Mouse (Mus musculus) embryonic facial prominence, embryonic 13.5 days (tissue): ENCODE measurements at regions not wholly inside any gene's neighbourhood (a gene's known extent, or its start where the extent isn't known, plus 50 kb on each side); places are given as distances from the start of the nearest gene placed in this dataset.

ENCODE experiments used
- ATAC-seq: fragments of 200-750 bp; cut with Nextera tagmentation; 2 replicates; pipeline ENCODE4 v1.8.0; 2017; ENCODE audit warnings: low read depth; ENCODE audit not compliant: insufficient number of reproducible peaks, insufficient read depth, low FRiP score, low TSS enrichment
- H3K27ac ChIP-seq: fragments of 300-500 bp; sonication (generic); 2 replicates; pipeline ENCODE4 v1.5.1; 2015; ENCODE audit warnings: moderate library complexity, mild to moderate bottlenecking, inconsistent platforms
- H3K27me3 ChIP-seq: fragments of 300-500 bp; sonication (generic); 2 replicates; pipeline ENCODE4 v1.6.1; 2015; ENCODE audit warnings: mild to moderate bottlenecking, inconsistent platforms
- H3K36me3 ChIP-seq: fragments of 300-500 bp; sonication (generic); 2 replicates; pipeline ENCODE4 v1.6.1; 2015; ENCODE audit warnings: mild to moderate bottlenecking, inconsistent platforms
- H3K4me1 ChIP-seq: fragments of 300-500 bp; sonication (generic); 2 replicates; pipeline ENCODE4 v1.6.1; 2015; ENCODE audit warnings: inconsistent platforms
- H3K4me2 ChIP-seq: fragments of 300-500 bp; sonication (generic); 2 replicates; pipeline ENCODE4 v1.6.1; 2015; ENCODE audit warnings: moderate library complexity, mild to moderate bottlenecking, inconsistent platforms
- H3K4me3 ChIP-seq: fragments of 300-500 bp; sonication (generic); 2 replicates; pipeline ENCODE4 v1.5.1; 2015; ENCODE audit warnings: mild to moderate bottlenecking, inconsistent platforms
- H3K9ac ChIP-seq: fragments of 300-500 bp; sonication (generic); 2 replicates; pipeline ENCODE4 v1.6.1; 2015; ENCODE audit warnings: mild to moderate bottlenecking, inconsistent platforms
- H3K9me3 ChIP-seq: fragments of 300-500 bp; sonication (generic); 2 replicates; pipeline ENCODE4 v1.6.1; 2016; ENCODE audit warnings: inconsistent platforms
- WGBS: fragments of 180-500 bp; shearing (Covaris S2); methylation state at CpG from one replicate; pipeline ENCODE4 v1.1.7; 2015; ENCODE audit warnings: mixed read lengths; 5-methylcytosine and 5-hydroxymethylcytosine counted together

DNA sequence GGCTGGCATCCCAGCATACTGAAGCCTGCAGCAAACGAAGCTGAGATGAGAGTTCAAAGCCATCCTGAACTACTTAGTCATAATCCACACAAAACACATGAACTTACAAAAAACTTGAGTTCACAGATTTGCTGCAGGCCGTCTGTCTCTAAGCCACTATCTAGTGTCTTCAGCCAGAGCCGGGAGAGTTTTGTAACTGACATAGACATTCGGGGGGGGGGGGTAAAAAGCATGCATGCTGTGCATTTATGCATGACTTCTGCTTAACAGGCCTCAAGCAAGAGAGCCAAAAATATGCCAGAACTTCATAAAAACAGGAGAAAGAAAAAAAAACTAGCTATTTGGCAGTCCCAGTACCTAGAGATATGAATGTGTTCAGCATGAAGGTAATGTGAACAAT is 120.2 kb upstream of the Plcz1 start:
- Histone ChIP-seq H3K27ac (peak overlapping the region; percentile 36; the same call in 1 of the 2 replicates), H3K4me3 (no peak overlapping the region), H3K9ac (no peak overlapping the region), H3K4me1 (peaks cover 12% of the 10 kb centered on the region), H3K4me2 (no peak overlapping the region), H3K36me3 (no peaks in the 10 kb centered on the region), H3K27me3 (no peaks in the 10 kb centered on the region), H3K9me3 (peaks cover 4% of the 10 kb centered on the region; the same call in 1 of the 2 replicates)
- 36% methylated on average over 4 of the region's 4 CpGs for WGBS
- no peak for ATAC-seq

DNA sequence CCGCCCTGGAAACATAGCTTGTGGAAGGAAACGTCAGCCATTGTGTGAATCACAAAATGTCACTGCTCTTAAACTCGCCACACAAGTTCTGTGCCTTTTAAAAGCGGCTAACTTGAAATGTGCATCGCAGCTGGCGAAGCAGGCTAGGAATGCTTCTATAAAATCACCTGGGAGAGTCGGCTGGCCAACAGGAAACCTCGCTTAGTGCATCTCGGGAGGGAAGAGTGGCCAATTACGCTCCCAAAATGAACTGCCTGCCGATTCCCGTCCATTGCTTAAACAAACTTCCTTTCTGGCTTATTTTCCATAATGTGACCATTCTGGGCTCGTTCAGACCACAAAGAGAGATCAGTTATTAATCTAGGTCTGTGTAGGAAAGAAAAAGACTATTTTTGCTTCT is 119.7 kb upstream of the Plcz1 start:
- Histone ChIP-seq H3K4me1 (peaks cover 14% of the 10 kb centered on the region), H3K27ac (peak overlapping the region; percentile 36; the same call in 1 of the 2 replicates), H3K36me3 (no peaks in the 10 kb centered on the region), H3K9ac (no peak overlapping the region), H3K27me3 (no peaks in the 10 kb centered on the region), H3K4me3 (no peak overlapping the region), H3K9me3 (peaks cover 2% of the 10 kb centered on the region; the same call in 1 of the 2 replicates), H3K4me2 (peak overlapping the region; percentile 7; the same call in 1 of the 2 replicates)
- 62% methylated on average over 13 of the region's 13 CpGs for WGBS
- no peak for ATAC-seq

- WGBS = 84% methylated on average over 13 of the region's 13 CpGs
- peaks cover 17% of the 10 kb centered on the region for H3K4me1 ChIP-seq
- ATAC-seq = no peak
- H3K9ac ChIP-seq = no peak overlapping the region
- H3K9me3 ChIP-seq = no peaks in the 10 kb centered on the region
- no peaks in the 10 kb centered on the region for H3K36me3 ChIP-seq
- H3K27me3 ChIP-seq = no peaks in the 10 kb centered on the region
- no peak overlapping the region for H3K27ac ChIP-seq
- H3K4me2 ChIP-seq = no peak overlapping the region
- H3K4me3 ChIP-seq = no peak overlapping the region
These were observed 117.7 kb upstream of the Plcz1 start for GRCm38 (mm10) chr6:140158986-140159385.

DNA sequence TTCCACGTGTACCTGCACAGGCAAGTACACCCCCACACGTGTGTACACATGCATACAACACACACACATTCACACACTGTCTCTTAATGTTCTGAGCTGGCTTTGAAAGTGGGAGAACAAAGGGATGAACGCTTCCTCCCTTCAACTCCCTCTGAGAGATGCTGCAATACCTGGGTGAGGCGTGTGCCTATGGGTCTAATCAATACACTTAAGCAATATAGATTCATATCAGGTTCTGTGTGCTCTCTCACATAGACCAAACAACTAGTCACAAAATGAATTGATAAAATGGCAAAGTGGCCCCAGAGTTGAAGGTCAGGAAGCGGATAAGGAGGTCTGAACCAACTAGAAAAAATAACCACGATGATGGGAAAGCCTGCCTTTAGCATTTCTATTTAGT is 116.1 kb upstream of the Plcz1 start:
- Histone ChIP-seq H3K36me3 (no peaks in the 10 kb centered on the region), H3K9ac (no peak overlapping the region), H3K27ac (no peak overlapping the region), H3K27me3 (no peaks in the 10 kb centered on the region), H3K4me2 (no peak overlapping the region), H3K9me3 (no peaks in the 10 kb centered on the region), H3K4me3 (no peak overlapping the region), H3K4me1 (peaks cover 22% of the 10 kb centered on the region)
- 85% methylated on average over 6 of the region's 6 CpGs for WGBS
- ATAC-seq = no peak

- Histone ChIP-seq H3K4me2 (no peak overlapping the region), H3K36me3 (no peaks in the 10 kb centered on the region), H3K9me3 (no peaks in the 10 kb centered on the region), H3K4me3 (no peak overlapping the region), H3K27me3 (no peaks in the 10 kb centered on the region), H3K27ac (no peak overlapping the region), H3K4me1 (peaks cover 23% of the 10 kb centered on the region), H3K9ac (no peak overlapping the region)
- no peak for ATAC-seq
- 59% methylated on average over 10 of the region's 10 CpGs for WGBS
These were observed 111.3 kb upstream of the Plcz1 start for GRCm38 (mm10) chr6:140152418-140153176.

DNA sequence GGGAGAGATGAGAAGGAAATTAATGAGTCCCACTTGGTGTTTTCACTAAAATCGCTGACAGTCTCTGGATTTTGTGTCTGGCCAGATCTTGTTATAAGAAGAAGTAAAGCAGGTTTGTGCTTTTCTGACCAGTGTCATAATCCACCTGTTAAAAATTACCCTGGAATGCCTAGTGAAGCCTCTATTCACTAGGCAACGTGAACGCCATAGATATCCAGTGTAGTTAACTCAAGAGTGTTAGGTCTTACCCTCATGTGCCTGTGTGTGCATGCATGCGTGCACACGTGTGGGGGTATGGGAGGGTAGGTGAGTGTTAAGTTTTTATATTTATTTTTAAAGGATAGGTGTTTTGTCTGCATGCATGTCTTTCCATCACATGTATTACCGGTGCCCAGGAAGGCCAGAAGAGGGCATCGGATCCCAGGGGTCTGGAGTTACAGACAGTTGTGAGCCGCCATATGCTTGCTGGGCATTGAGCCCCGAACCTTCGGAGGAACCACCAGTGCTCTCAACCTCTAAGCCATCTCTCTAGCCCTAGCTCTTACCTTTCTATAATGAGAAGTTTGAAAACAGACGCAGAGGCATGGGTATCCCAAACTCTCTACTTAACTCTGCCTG is 107.5 kb upstream of the Plcz1 start:
- H3K27me3 ChIP-seq = no peaks in the 10 kb centered on the region
- 76% methylated on average over 11 of the region's 11 CpGs for WGBS
- H3K27ac ChIP-seq = no peak overlapping the region

DNA sequence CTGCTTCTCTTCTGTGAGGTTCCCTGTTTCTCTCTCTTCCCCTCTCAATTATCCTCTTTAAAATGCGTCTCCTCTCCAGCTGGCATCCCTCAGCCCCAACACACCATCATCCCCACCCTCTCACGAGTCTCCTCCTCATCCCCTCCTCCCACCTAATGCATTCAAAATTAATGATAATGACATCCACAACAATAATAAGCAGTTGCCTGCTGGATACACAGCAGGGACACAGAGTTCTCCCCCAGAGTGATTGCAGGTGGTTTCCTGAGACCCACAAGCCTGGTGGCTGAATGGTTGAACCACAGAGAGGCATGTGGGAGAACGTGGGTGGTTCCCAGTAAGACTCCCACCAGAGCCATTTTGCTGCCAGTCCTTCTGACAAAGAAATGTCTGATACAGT is 106.9 kb upstream of the Plcz1 start:
- Histone ChIP-seq H3K4me2 (no peak overlapping the region), H3K4me3 (no peak overlapping the region), H3K9ac (no peak overlapping the region), H3K36me3 (no peaks in the 10 kb centered on the region), H3K27me3 (no peaks in the 10 kb centered on the region), H3K4me1 (peaks cover 23% of the 10 kb centered on the region), H3K9me3 (no peaks in the 10 kb centered on the region), H3K27ac (no peak overlapping the region)
- ATAC-seq = no peak
- WGBS = 32% methylated on average over 3 of the region's 3 CpGs

More for the DNA sequence above, 107.5 kb upstream of the Plcz1 start:
- H3K9ac ChIP-seq = no peak overlapping the region
- no peak overlapping the region for H3K4me3 ChIP-seq
- H3K9me3 ChIP-seq = no peaks in the 10 kb centered on the region
- H3K36me3 ChIP-seq = no peaks in the 10 kb centered on the region
- ATAC-seq = no peak
- peaks cover 23% of the 10 kb centered on the region for H3K4me1 ChIP-seq
- no peak overlapping the region for H3K4me2 ChIP-seq

- Histone ChIP-seq H3K27me3 (no peaks in the 10 kb centered on the region), H3K36me3 (no peaks in the 10 kb centered on the region), H3K4me2 (no peak overlapping the region), H3K27ac (0 out of 2 replicates have a peak overlapping the region, but pooled peaks have one; percentile 7), H3K9me3 (no peaks in the 10 kb centered on the region), H3K4me3 (no peak overlapping the region), H3K4me1 (peaks cover 21% of the 10 kb centered on the region), H3K9ac (no peak overlapping the region)
- WGBS = 33% methylated on average over 6 of the region's 6 CpGs
- ATAC-seq = no peak
These were observed 106.5 kb upstream of the Plcz1 start for GRCm38 (mm10) chr6:140147711-140148110.

GRCm38 (mm10) chr6:140133734-140134133 is 92.5 kb upstream of the Plcz1 start:
- Histone ChIP-seq H3K36me3 (no peaks in the 10 kb centered on the region), H3K4me2 (no peak overlapping the region), H3K27me3 (no peaks in the 10 kb centered on the region), H3K4me3 (no peak overlapping the region), H3K9ac (no peak overlapping the region), H3K4me1 (no peaks in the 10 kb centered on the region), H3K9me3 (no peaks in the 10 kb centered on the region), H3K27ac (no peak overlapping the region)
- ATAC-seq = no peak
- WGBS = 77% methylated on average over 8 of the region's 8 CpGs

- no peak overlapping the region for H3K9ac ChIP-seq
- H3K27ac ChIP-seq = no peak overlapping the region
- no peak overlapping the region for H3K4me2 ChIP-seq
- no peak overlapping the region for H3K4me3 ChIP-seq
- 0 out of 2 replicates have a peak, but pooled peaks cover 3% of the 10 kb centered on the region for H3K4me1 ChIP-seq
- 91% methylated on average over 7 of the region's 7 CpGs for WGBS
- no peak for ATAC-seq
- H3K27me3 ChIP-seq = no peaks in the 10 kb centered on the region
- H3K9me3 ChIP-seq = peaks cover 4% of the 10 kb centered on the region; the same call in 1 of the 2 replicates
- no peaks in the 10 kb centered on the region for H3K36me3 ChIP-seq
These were observed 85.4 kb upstream of the Plcz1 start for GRCm38 (mm10) chr6:140126645-140127044.

GRCm38 (mm10) chr6:140114024-140114423 is 72.8 kb upstream of the Plcz1 start:
- ATAC-seq = no peak
- Histone ChIP-seq H3K27ac (no peak overlapping the region), H3K27me3 (no peaks in the 10 kb centered on the region), H3K36me3 (no peaks in the 10 kb centered on the region), H3K9me3 (no peaks in the 10 kb centered on the region), H3K4me1 (peaks cover 7% of the 10 kb centered on the region; the same call in 1 of the 2 replicates), H3K9ac (no peak overlapping the region), H3K4me3 (no peak overlapping the region), H3K4me2 (no peak overlapping the region)
- WGBS = 92% methylated on average over 2 of the region's 2 CpGs

GRCm38 (mm10) chr6:140112054-140112453 is 70.8 kb upstream of the Plcz1 start:
- no peak for ATAC-seq
- Histone ChIP-seq H3K4me3 (no peak overlapping the region), H3K27me3 (no peaks in the 10 kb centered on the region), H3K4me2 (no peak overlapping the region), H3K9me3 (no peaks in the 10 kb centered on the region), H3K27ac (peak overlapping the region; percentile 33), H3K36me3 (no peaks in the 10 kb centered on the region), H3K4me1 (peaks cover 7% of the 10 kb centered on the region; the same call in 1 of the 2 replicates), H3K9ac (no peak overlapping the region)
- 90% methylated on average over 10 of the region's 10 CpGs for WGBS
